26 mouse cellular contexts compared by ENCODE assay signal in genomic region chr1:24045627-24046026, GRCm38 (mm10). TPM values are rescaled to one million over a fixed set of nuclear protein-coding genes. Genes with fewer than 3 reads are reported as not detected.
A peak's percentile ranks its signal among the peaks of the same experiment; 100 is the strongest.
DNase-seq lines count a peak whose midpoint lies in the region; TF ChIP-seq lines count a peak whose summit lies in the region.
"Had no signal": no experiment of that assay in that cellular context is flagged by ENCODE, and none has a peak within 500 bp of the region (broad histone marks: within the 10 kb centered on the region; RNA-seq: fewer than 3 reads in every experiment).

No protein-coding gene starts in this region.

- H3K4me1 ChIP-seq in testis, adult 2 months (ENCODE audit: control insufficient read depth, insufficient read depth, low read length): no peaks in the 10 kb centered on the region
- no peaks in the 10 kb centered on the region for H3K4me1 ChIP-seq in lung, adult 2 months (ENCODE audit: control insufficient read depth, insufficient read depth, low read length)
- H3K4me1 ChIP-seq: embryonic facial prominence, embryonic 12.5 days; hindbrain, embryonic 12.5 days; liver, embryonic 13.5 days; neural tube, embryonic 12.5 days had no signal

- no peak for TF ChIP-seq POLR2A in testis, adult 2 months (IDR thresholded peaks at IDR 0.05; ENCODE audit: control insufficient read depth, low read depth, low read length)
- TF ChIP-seq POLR2A in brain, embryonic 14.5 days (IDR thresholded peaks at IDR 0.05; ENCODE audit: borderline replicate concordance, extremely low read depth, insufficient read depth, insufficient read length, poor library complexity, severe bottlenecking): no peak
- no peak for TF ChIP-seq POLR2A in lung, adult 2 months (IDR thresholded peaks at IDR 0.05; ENCODE audit: borderline replicate concordance, extremely low read depth, low read depth, low read length)

- H3K4me3 ChIP-seq in testis, adult 2 months (ENCODE audit: control insufficient read depth, low read depth, low read length): no peak overlapping the region
- H3K4me3 ChIP-seq in lung, adult 2 months (replicated peaks; ENCODE audit: extremely low read depth, low read depth, low read length): no peak overlapping the region
- H3K4me3 ChIP-seq: embryonic facial prominence, embryonic 12.5 days; hindbrain, embryonic 12.5 days; layer of hippocampus, adult 2 months; liver, embryonic 13.5 days; neural tube, embryonic 12.5 days had no signal

- TF ChIP-seq CTCF in testis, adult 2 months (IDR thresholded peaks at IDR 0.05; ENCODE audit: control insufficient read depth, insufficient read depth, insufficient replicate concordance, low read depth, low read length): no peak
- no peak for TF ChIP-seq CTCF in brain, embryonic 14.5 days (IDR thresholded peaks at IDR 0.05; ENCODE audit: borderline replicate concordance, extremely low read depth, insufficient read depth, insufficient read length)
- no peak for TF ChIP-seq CTCF in lung, adult 2 months (IDR thresholded peaks at IDR 0.05; ENCODE audit: insufficient read depth, low read length)

- peak overlapping the region; percentile 54; the same call in 1 of the 2 replicates for H3K27ac ChIP-seq in testis, adult 2 months (ENCODE audit: control insufficient read depth, insufficient read depth, low read depth, low read length)
- H3K27ac ChIP-seq: embryonic facial prominence, embryonic 12.5 days; hindbrain, embryonic 12.5 days; layer of hippocampus, adult 2 months; liver, embryonic 13.5 days; neural tube, embryonic 12.5 days had no signal

- no peak for DNase-seq in testis, postnatal 14 days (ENCODE audit: low spot score)
- peak; percentile 2 for DNase-seq in brain, embryonic 14.5 days (ENCODE audit: low read depth)
- DNase-seq in thymus, postnatal 0 days (ENCODE audit: low spot score): peak; percentile 37
- no peak for DNase-seq in lung, adult 2 months
- DNase-seq in gastrocnemius, adult 18-20 months (ENCODE audit: low spot score): no peak
- no peak for DNase-seq in left cerebral cortex, postnatal 10 days (ENCODE audit: extremely low spot score in 1 of 2, low spot score in 2 of 2)
- DNase-seq in left cerebral cortex, postnatal 4 days: no peak
- DNase-seq: adrenal gland, adult 2 months; B cell, adult 2 months; cerebellum, adult 2 months; cerebellum, postnatal 25 days; kidney, adult 2 months; kidney, postnatal 10 days; layer of hippocampus, postnatal 36 days; liver, embryonic 13.5 days; lung, embryonic 14.5 days; midbrain, embryonic 14.5 days; retina, postnatal 1 day; right cerebral cortex, postnatal 25 days; spleen, adult 18-20 months had no signal

- WGBS in lung, adult 2 months: 81% methylated on average over 5 of the region's 5 CpGs

- no peaks in the 10 kb centered on the region; the same call in 1 of the 2 replicates for H3K36me3 ChIP-seq in testis, adult 2 months (ENCODE audit: control insufficient read depth, insufficient read depth, low read length)
- H3K36me3 ChIP-seq: liver, embryonic 13.5 days; neural tube, embryonic 12.5 days had no signal

- H3K27me3 ChIP-seq in testis, adult 2 months (ENCODE audit: control insufficient read depth, insufficient read depth, low read length): no peaks in the 10 kb centered on the region
- H3K27me3 ChIP-seq: embryonic facial prominence, embryonic 12.5 days; hindbrain, embryonic 12.5 days; liver, embryonic 13.5 days; neural tube, embryonic 12.5 days had no signal

- intact Hi-C loops in left cerebral cortex, postnatal 10 days (cut with DNase I): no loop called here
- intact Hi-C loops in left cerebral cortex, postnatal 4 days (cut with DNase I): no loop called here

RNA-seq across cellular contexts. Expression of gene Sdhaf4, which starts 40.2 kb away (rescaled TPM):
- 22.4 and 24.4 TPM in 2 replicates for polyA plus RNA-seq in testis, adult 2 months (2012; rRNA removed)
- polyA plus RNA-seq in brain, embryonic 14.5 days (2012; rRNA removed): 48.9 and 56.5 TPM in 2 replicates
- 86.0 and 88.8 TPM in 2 replicates for polyA plus RNA-seq in thymus, postnatal 0 days (2015; fragmentation: Nextera tagmentation; extraction: Ambion mirVana)
- 5.3 and 9.0 TPM in 2 replicates for polyA plus RNA-seq in lung, adult 2 months (2012; rRNA removed)
- 10 to 100 TPM; 38.6 to 45.9 TPM for total RNA-seq in gastrocnemius, adult 18-20 months (2021)
- total RNA-seq in left cerebral cortex, postnatal 10 days (2021): 10 to 100 TPM; 47.7 to 51.4 TPM
- total RNA-seq in left cerebral cortex, postnatal 4 days (2021): 10 to 100 TPM; 43.4 to 48.3 TPM

RNA-seq across cellular contexts. Expression of gene Fam135a, which starts 54.5 kb away (rescaled TPM):
- polyA plus RNA-seq in testis, adult 2 months (2012; rRNA removed): 31.1 and 40.1 TPM in 2 replicates
- 41.3 and 49.5 TPM in 2 replicates for polyA plus RNA-seq in brain, embryonic 14.5 days (2012; rRNA removed)
- polyA plus RNA-seq in thymus, postnatal 0 days (2015; fragmentation: Nextera tagmentation; extraction: Ambion mirVana): 2.6 TPM in 2 replicates
- 4.5 and 7.9 TPM in 2 replicates for polyA plus RNA-seq in lung, adult 2 months (2012; rRNA removed)
- 10 to 100 TPM; 18.0 to 20.8 TPM for total RNA-seq in gastrocnemius, adult 18-20 months (2021)
- 10 to 100 TPM; 36.3 to 37.5 TPM for total RNA-seq in left cerebral cortex, postnatal 10 days (2021)
- 10 to 100 TPM; 42.8 to 43.2 TPM for total RNA-seq in left cerebral cortex, postnatal 4 days (2021)
- total RNA-seq: megakaryocyte-erythroid progenitor cell, adult 5-6 weeks had no signal

Comparison
In these comparisons a context has a peak if more than half of its experiments do, and no peak if none do; other contexts are left out.
1. DNase-seq: peak in brain, embryonic 14.5 days (single experiment) and thymus, postnatal 0 days (single experiment); none in testis, postnatal 14 days (single experiment), lung, adult 2 months (single experiment), gastrocnemius, adult 18-20 months (single experiment), left cerebral cortex, postnatal 10 days (0 of 2) and left cerebral cortex, postnatal 4 days (single experiment).